Mouse (Mus musculus) testis, postnatal 10 days (tissue): ENCODE results near the gene Man2b1.
"Not testable (repeated sequence)": the region's sequence is repeated elsewhere in the genome, so short reads cannot be mapped to it uniquely, and the experiment has no call there.

Experiments used
- DNase-seq: peaks from one replicate; pipeline ENCODE4 v3.0.0; 2021; ENCODE audit warnings: low spot score

Man2b1 gene

DNA sequence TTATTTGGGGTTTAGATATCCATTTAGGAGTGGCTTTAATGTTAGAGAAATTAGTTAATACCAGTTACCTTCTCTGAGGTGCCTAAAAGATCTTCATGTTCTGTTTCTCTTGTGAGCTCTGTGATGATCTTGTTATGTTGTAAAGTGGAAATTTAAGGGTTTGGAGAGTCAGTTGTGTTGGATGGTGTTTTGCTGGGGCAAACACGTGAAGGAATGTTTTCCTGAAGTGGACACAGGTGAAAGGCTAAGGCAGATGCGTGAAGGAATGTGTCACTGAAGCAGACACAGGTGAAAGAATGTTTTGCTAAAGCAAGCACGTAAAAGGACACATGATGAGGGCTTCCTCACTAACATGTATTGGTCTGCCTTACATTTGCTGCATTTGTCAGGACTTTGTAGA is 39.9 kb downstream of the Man2b1 start, which contains the start of gene Zfp791:
Gene Zfp791 (minus strand): TSS at position 101 of the 400 bp plus-strand sequence.
- DNase-seq = no peak

DNA sequence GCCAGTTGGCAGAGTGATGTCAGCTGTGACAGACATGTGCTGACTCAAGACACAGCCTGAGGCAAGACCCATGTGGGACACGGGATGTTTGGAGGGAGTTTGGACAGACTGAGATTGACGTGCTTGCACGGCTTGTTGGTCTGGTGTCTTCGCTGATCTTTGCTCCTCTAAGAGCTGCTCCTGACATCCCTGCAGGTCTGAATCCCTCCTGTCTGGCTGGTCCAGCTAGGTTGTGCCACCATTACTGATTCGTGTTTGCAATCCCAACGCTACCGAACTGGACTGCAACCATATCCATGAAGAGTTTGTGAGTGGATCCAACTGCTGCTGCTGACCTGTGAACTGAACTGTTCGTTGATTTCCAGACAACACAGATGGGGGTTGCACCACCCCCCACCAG is 40.6 kb downstream of the Man2b1 start:
- DNase-seq = no peak

DNA sequence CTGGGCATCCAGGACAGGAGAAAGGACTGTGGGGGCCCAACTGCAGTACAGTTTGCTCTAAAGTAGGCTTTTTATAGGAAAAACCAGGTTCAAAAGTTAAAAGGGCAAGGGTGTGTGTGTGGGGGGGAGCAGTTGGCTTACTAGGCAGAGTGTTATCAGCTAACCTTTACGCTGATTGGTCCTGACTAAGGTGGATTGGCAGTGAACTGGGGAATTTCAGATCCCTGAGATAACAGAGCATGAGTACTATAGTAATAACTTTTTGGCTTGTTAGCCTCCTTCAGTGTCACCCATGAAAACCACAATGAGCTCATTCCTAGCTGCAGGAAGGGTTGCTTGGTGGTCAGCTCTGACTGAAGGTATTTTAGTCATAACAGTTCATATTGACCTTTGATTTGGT is 49.3 kb downstream of the Man2b1 start:
- no peak for DNase-seq

DNA sequence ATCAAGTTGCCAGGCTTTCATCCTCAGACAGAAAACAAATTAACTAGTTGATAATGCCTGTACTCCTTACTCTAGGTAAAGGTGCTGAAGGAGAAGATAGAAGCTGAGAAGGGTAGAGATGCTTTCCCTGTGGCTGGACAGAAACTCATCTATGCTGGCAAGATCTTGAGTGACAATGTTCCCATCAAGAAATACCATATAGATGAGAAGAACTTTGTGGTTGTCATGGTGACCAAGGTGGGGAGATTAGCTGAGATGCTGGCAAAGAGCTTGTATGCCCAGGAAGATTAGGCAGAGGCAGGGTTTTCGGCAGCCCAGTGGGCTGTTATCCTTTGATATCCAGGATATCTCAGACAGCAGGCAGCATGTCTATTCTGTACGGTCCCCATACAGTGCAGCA is 52.6 kb downstream of the Man2b1 start:
- DNase-seq = not testable (repeated sequence)

DNA sequence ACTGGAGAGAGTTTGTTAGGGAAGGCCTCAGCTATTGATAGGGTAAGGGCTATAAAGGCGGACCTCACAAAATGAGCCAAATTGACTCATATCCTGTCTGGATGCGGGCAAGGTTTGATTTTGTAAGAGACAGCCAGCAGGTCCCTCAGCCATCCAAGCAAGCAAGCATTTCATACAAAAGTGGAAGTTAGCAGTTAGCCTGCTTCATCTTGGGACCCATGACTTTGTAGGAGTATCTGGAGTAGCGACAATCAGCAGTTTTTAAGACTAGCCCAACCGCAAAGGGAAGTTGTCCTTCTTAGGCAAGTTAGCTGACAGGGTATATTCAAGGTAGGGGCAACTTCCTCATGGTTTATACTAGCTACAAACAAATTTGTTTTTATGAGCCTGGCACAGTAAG is 59.4 kb downstream of the Man2b1 start:
- no peak for DNase-seq
